Mouse (Mus musculus): ENCODE measurements at regions not wholly inside any gene's neighbourhood (a gene's known extent, or its start where the extent isn't known, plus 50 kb on each side); places are given as distances from the start of the nearest gene placed in this dataset.
A peak's percentile ranks its signal among the peaks of the same experiment; 100 is the strongest.

DNA sequence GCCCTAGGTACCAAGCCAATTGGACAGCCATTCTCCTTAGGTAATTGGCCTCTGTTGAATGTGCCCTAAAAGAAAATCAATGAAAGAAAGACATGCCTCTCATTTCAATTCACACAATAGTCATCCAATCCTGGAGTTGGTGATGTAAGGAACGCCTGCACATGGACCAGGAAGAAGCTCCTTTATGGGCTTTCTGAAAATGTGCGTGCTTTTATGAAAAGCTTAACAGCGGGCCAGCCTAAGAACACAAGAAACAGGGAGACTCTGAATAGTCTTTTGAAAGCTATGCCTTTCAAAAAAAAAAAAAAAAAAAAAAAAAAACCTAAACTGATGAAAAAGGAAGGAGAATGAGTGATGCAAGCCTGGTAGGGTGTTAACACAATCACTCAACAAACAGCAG is 183.1 kb downstream of the Pcdh19 start:
- DNase-seq = no peak

DNA sequence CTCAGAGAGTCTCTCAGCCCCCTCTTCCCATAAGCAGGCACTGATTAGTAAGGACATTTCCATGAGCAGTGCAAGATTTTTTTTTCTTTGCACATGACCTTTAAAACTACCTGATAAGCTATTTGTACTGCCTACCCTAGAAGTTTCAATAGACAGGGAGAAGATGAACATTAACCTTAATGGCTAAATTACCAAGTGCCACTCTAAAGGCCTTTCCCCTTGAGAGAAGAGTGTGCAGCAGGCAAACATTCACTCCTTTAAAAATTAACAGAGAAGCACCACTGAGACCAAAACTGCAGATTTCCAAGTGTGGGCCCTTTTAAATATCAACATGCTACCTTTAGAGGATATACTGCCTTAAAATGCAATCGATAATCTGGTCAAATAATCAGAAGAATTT is 226.9 kb downstream of the Pcdh19 start:
- peak in 1 of 2 experiments; percentile 29 for DNase-seq

DNA sequence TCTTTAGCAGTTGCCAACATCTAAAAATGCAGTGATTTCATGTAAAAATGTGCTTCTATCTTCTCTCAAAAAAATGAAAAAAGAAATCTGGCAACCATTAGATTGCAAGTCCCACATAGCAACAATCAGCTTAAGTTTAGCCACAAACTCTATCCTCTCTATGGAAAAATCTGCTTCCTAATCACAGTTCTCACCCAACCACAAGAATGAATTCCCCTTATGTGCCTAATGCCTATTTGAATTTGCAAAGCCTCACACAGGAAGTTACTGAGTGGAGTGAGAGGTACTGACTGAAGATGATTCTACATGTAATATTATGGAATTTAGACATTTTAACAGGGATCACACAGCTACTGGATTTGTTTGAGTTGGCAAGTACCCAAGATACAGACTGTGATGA is 241.4 kb downstream of the Pcdh19 start:
- DNase-seq = no peak

DNA sequence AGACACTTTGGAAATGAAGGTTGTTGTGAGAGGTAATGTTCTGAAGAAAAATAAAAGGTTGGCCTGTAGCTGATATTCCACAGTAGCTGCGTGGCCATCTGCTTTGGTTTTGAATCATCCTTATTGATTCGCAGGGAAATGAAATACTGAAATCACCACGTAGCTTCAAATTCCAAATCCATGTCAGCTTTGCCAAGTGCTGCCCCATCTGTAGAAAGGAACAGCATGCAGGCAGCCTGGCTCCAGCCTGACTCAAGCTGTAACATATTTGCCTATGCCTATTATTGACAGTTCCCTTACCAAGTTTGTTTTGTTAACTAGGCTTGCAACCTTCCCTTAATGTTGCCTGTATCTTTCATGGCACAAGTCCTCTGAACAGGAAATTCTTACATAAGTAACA is 286.3 kb downstream of the Pcdh19 start:
- DNase-seq = no peak

DNA sequence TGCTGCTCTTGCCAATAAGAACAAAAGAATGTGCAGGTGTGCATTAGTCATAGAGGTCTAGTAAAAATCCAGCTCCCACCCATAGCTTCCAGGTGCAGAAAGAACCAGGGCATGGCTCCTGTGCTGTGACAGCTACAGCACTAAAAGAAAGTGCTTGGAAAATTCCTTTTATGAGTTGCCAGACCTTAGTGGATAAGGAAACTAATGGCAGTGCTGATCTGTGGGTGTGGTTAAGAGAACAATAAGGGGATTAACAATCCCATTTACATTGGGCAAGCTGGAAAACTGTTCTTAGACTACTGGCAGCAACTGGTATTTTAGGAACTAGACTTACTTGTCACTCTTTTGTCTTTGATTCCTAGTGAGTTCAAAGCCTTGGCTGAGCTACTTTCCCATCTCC is 301.0 kb downstream of the Pcdh19 start:
- no peak for DNase-seq

DNA sequence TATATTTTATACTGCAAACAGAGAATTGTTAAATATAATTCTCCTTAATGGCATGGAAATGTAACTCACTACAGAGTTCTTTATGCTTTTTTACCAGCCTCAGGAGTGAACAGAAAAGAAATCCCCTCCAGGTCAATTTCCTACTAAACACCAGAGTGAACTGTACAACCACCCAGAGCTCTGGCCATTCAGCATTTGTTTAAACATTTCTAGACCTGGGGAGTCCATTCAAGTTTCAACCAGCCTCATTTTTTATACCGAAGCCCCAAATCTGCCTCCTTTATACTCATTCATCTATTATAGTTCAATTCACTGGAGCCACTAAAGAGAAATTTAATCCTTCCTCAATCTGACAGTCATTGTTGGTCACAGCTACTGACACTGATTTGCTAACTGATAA is 314.8 kb downstream of the Pcdh19 start:
- DNase-seq = no peak

DNA sequence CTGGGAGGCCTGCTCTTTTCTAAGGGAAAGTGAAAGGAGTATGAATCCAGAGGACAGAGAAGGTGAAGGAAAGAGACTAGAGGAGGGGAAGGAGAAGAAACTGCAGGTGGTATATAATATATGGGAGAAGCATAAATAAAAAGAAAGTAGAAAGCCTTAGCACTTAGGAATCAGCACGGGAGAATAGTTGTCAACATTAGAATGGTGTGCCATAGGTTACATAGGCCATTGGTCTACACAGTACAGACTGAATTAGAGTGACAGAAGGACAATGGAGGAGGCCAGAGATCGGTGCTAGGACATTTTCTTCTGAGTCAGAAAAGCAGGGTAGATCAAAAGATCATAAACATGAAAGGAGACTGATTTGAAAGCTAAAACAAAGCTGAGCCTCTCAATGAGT is 315.7 kb downstream of the Pcdh19 start:
- DNase-seq = no peak

DNA sequence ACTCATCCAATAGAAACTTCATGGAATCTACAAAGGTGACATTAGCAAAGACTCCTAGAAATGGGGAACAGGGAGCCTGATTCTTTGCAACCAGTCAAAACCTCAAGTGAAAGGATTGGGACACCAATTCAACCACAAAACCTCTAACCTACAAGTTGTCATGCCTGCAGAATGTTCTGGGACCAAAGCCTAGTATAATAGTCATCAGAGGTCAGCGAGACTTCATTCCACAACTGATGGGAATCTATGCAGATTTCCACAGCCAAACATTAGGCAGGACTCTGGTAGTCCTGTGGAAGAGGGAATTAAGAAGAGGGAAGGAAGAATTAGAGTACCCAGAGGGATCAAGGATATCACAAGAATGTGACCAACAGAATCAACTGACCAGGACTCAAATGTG is 316.4 kb downstream of the Pcdh19 start:
- DNase-seq = no peak

DNA sequence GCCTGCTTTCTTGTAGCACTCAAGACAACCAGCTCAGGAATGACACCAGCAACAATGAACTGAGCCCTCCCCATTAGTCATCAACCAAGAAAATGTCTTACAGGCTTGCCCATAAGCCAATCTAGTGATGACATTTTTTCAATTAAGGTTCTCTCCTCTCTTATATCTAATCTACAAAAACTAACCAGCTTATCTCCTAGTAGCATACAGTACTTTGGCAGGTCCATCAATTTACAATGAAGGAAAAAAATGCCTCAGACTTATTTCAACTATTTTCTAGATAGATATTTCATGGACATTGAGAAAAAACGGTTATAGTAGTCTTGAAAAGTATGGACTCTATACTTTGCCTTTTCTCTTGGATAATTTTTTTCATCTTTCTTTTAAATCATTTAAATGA is 328.0 kb downstream of the Pcdh19 start:
- DNase-seq = no peak

All from kidney, adult 8-10 months (tissue).